Mouse (Mus musculus) kidney, embryonic 16.5 days (tissue): ENCODE measurements around the gene Zfp428. TPM values are rescaled to one million over a fixed set of nuclear protein-coding genes. Genes with fewer than 3 reads are reported as not detected.
A peak's percentile ranks its signal among the peaks of the same experiment; 100 is the strongest.

ENCODE experiments used
- ATAC-seq: fragments of 200-750 bp; cut with Nextera tagmentation; 2 replicates; pipeline ENCODE4 v1.8.0; 2017; ENCODE audit warnings: moderate TSS enrichment; ENCODE audit not compliant: low FRiP score, low TSS enrichment
- H3K27ac ChIP-seq: fragments of 300-500 bp; sonication (generic); 2 replicates; pipeline ENCODE4 v1.5.1; 2014; ENCODE audit warnings: low read length
- H3K27me3 ChIP-seq: fragments of 300-500 bp; sonication (generic); 2 replicates; pipeline ENCODE4 v1.6.1; 2014; ENCODE audit warnings: low read length, control low read depth, mixed read lengths; ENCODE audit not compliant: insufficient read depth
- H3K36me3 ChIP-seq: fragments of 300-500 bp; sonication (generic); 2 replicates; pipeline ENCODE4 v1.6.1; 2014; ENCODE audit warnings: low read length, control low read depth, mixed read lengths; ENCODE audit not compliant: insufficient read depth
- H3K4me1 ChIP-seq: fragments of 300-500 bp; sonication (generic); 2 replicates; pipeline ENCODE4 v1.6.1; 2014; ENCODE audit warnings: low read length, control low read depth, mixed read lengths; ENCODE audit not compliant: insufficient read depth
- H3K4me2 ChIP-seq: fragments of 300-500 bp; sonication (generic); replicated peaks from 2 replicates; pipeline ENCODE4 v1.6.1; 2014; ENCODE audit warnings: low read depth, low read length
- H3K4me3 ChIP-seq: fragments of 300-500 bp; sonication (generic); 2 replicates; pipeline ENCODE4 v1.5.1; 2014; ENCODE audit warnings: mild to moderate bottlenecking, low read length
- H3K9ac ChIP-seq: fragments of 300-500 bp; sonication (generic); replicated peaks from 2 replicates; pipeline ENCODE4 v1.6.1; 2014; ENCODE audit warnings: low read length
- H3K9me3 ChIP-seq: fragments of 300-500 bp; sonication (generic); 2 replicates; pipeline ENCODE4 v1.6.1; 2016; ENCODE audit warnings: low read length, control low read depth
- WGBS: fragments of 180-500 bp; shearing (Covaris S2); extraction: QIAGEN DNeasy Blood & Tissue Kit; methylation state at CpG from one replicate; pipeline ENCODE4 v1.1.7; 2014; 5-methylcytosine and 5-hydroxymethylcytosine counted together
- polyA plus RNA-seq: library from polyadenylated mRNA; unstranded; fragments of >200 nt; fragmentation: Nextera tagmentation; extraction: Ambion mirVana; gene quantifications from 2 replicates; pipeline ENCODE4 v1.2.1, GENCODE M21; 2015

Zfp428 gene
- 60.5 and 67.6 TPM in 2 replicates for polyA plus RNA-seq

GRCm38 (mm10) chr7:24506838-24507725 lies at the start of gene Zfp428:
TSS of gene Zfp428 (plus strand) at chr7:24507006.
- under 1% methylated on average over 81 of the region's 84 CpGs for WGBS
- Histone ChIP-seq H3K27ac (peak within 1 kb of the TSS; percentile 99), H3K4me3 (peak within 1 kb of the TSS; percentile 79), H3K27me3 (no peaks in the 10 kb centered on the region), H3K9me3 (no peaks in the 10 kb centered on the region), H3K9ac (peak within 1 kb of the TSS; percentile 99), H3K4me2 (peak within 1 kb of the TSS; percentile 96), H3K36me3 (0 out of 2 replicates have a peak, but pooled peaks cover 4% of the 10 kb centered on the region), H3K4me1 (peaks cover 27% of the 10 kb centered on the region)
- peak; percentile 94 for ATAC-seq

GRCm38 (mm10) chr7:24457726-24458370 lies 49.0 kb upstream of the Zfp428 start:
- no peak overlapping the region for H3K4me3 ChIP-seq
- no peak overlapping the region for H3K4me2 ChIP-seq
- no peaks in the 10 kb centered on the region for H3K27me3 ChIP-seq
- ATAC-seq: no peak
- H3K9me3 ChIP-seq: no peaks in the 10 kb centered on the region
- no peaks in the 10 kb centered on the region for H3K36me3 ChIP-seq
- no peak overlapping the region for H3K27ac ChIP-seq
- no peak overlapping the region for H3K9ac ChIP-seq
- 53% methylated on average over 7 of the region's 10 CpGs for WGBS
- H3K4me1 ChIP-seq: peaks cover 12% of the 10 kb centered on the region

DNA sequence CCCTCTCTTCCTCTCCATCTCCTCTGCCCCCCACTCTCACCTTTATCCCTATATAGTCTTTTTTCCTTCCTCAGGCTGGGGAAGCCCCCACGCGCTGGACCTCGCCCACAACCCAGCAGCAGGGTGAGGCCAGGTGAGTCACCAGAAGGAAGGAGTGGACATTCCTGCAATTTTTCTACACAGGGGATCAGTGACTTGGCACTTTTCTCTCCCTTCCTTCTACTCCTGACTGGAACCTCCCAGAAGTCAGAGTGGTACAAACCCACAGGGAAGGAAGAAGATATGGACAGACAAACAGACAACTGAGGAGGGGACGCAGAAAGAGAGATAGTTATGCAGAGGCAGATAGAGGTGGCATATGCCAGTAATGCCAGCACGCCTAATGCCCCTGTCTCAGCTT lies 47.4 kb upstream of the Zfp428 start:
- WGBS: 81% methylated on average over 5 of the region's 5 CpGs

DNA sequence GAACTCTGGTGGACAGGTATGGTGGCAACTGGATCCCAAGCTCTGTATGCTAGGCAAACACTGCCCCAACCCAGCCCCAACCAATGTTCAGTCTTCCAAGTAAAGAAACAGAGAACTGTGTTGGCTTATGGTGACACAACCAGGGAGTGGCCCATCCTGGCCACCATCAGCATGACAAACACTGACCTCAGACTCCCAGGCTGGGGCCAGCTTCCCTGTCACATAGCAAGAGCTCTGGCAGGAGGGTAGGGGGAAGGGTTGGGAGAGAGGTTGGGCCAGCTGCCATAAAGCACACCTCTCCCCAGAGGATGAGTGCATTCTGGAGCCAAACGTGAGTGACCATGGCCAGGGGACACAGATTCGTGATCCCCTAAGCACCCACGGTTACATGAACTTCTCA lies 47.0 kb upstream of the Zfp428 start:
- Histone ChIP-seq H3K4me3 (no peak overlapping the region), H3K4me1 (peaks cover 21% of the 10 kb centered on the region), H3K27me3 (no peaks in the 10 kb centered on the region), H3K36me3 (no peaks in the 10 kb centered on the region), H3K27ac (no peak overlapping the region), H3K4me2 (no peak overlapping the region), H3K9ac (no peak overlapping the region), H3K9me3 (no peaks in the 10 kb centered on the region)
- ATAC-seq: no peak
- WGBS: 38% methylated on average over 3 of the region's 3 CpGs

More for the DNA sequence above, 47.4 kb upstream of the Zfp428 start:
- H3K27ac ChIP-seq: no peak overlapping the region
- no peak overlapping the region for H3K9ac ChIP-seq
- no peaks in the 10 kb centered on the region for H3K36me3 ChIP-seq
- no peaks in the 10 kb centered on the region for H3K27me3 ChIP-seq
- no peaks in the 10 kb centered on the region for H3K9me3 ChIP-seq
- H3K4me1 ChIP-seq: peaks cover 21% of the 10 kb centered on the region
- H3K4me3 ChIP-seq: no peak overlapping the region
- ATAC-seq: no peak
- no peak overlapping the region for H3K4me2 ChIP-seq

DNA sequence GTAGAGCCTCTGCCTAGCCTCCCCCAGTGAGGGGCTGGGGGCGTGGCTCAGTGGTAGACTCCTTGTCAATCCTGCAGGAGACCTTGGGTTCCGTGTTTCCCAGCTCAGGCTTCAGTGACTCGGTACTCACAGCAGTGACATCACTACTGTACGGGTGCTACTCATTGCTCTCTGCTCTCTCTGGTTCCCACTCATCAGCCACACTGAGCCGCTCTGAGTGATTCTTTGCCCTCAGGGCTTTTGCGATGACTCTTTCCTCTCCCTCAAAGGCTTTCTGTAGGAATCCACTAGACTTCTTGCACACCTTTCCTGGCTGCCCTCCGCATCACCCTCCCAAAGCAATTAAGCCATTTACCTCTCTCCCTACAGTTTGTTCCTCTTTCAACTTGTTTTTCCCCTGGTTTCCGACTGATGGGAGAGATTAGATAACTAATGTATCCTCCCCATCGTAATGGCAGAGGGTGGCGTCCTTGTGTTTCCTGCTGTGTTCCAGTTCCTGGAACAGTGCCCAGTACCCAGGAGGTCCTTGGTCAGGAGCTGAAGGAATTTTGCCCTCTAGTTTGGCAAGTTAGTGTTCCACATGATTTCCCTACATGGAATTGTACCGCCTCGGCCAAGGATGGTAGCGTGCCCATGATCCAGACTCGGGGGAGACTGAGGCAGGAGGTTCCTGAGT lies 45.3 kb upstream of the Zfp428 start:
- Histone ChIP-seq H3K4me2 (peak overlapping the region; percentile 14; the same call in 1 of the 2 replicates), H3K27me3 (no peaks in the 10 kb centered on the region), H3K4me1 (peaks cover 21% of the 10 kb centered on the region), H3K36me3 (no peaks in the 10 kb centered on the region), H3K27ac (peak overlapping the region; percentile 70), H3K4me3 (no peak overlapping the region), H3K9me3 (no peaks in the 10 kb centered on the region), H3K9ac (no peak overlapping the region)
- WGBS: 46% methylated on average over 14 of the region's 14 CpGs
- peak; percentile 32; the same call in 1 of the 2 replicates for ATAC-seq

GRCm38 (mm10) chr7:24462388-24463319 lies 44.2 kb upstream of the Zfp428 start, which contains the start of gene Plaur:
TSS of gene Plaur (plus strand) at chr7:24462484.
- no peaks in the 10 kb centered on the region for H3K9me3 ChIP-seq
- H3K4me3 ChIP-seq: peak within 1 kb of the TSS; percentile 45
- H3K9ac ChIP-seq: peak within 1 kb of the TSS; percentile 54
- 4% methylated on average over 26 of the region's 27 CpGs for WGBS
- peak; percentile 77 for ATAC-seq
- H3K4me1 ChIP-seq: peaks cover 21% of the 10 kb centered on the region
- no peaks in the 10 kb centered on the region for H3K27me3 ChIP-seq
- peak within 1 kb of the TSS; percentile 88 for H3K27ac ChIP-seq
- H3K4me2 ChIP-seq: peak within 1 kb of the TSS; percentile 66
- H3K36me3 ChIP-seq: 0 out of 2 replicates have a peak, but pooled peaks cover 3% of the 10 kb centered on the region

GRCm38 (mm10) chr7:24466835-24467234 lies 40.0 kb upstream of the Zfp428 start:
- Histone ChIP-seq H3K36me3 (peaks cover 7% of the 10 kb centered on the region; the same call in 1 of the 2 replicates), H3K9ac (no peak overlapping the region), H3K4me2 (no peak overlapping the region), H3K4me3 (no peak overlapping the region), H3K27ac (no peak overlapping the region), H3K4me1 (peaks cover 16% of the 10 kb centered on the region), H3K9me3 (peaks cover 3% of the 10 kb centered on the region; the same call in 1 of the 2 replicates), H3K27me3 (no peaks in the 10 kb centered on the region)
- no peak for ATAC-seq
- 87% methylated on average over 6 of the region's 6 CpGs for WGBS

DNA sequence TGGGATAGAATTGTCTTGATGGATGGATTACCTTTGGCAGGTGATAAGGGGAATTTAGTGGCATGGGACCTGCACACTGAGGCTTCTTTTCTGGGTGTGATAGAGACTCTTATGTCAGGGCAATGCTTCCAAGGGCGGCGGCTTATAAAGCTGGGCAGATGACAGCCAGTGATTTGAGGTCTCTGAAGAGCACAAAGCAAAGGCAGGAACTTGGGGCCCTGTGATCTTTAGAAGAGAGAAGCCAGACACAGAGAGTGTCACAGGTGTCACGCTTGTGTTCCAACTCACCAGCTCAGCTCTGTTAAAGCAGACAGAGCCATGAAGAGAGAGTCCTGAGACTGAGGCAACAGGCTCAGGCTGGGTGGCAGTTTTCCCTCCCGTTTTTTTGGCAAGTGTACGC lies 38.9 kb upstream of the Zfp428 start:
- WGBS: 82% methylated on average over 5 of the region's 5 CpGs
- Histone ChIP-seq H3K9me3 (peaks cover 6% of the 10 kb centered on the region; the same call in 1 of the 2 replicates), H3K4me3 (no peak overlapping the region), H3K4me2 (no peak overlapping the region), H3K36me3 (peaks cover 13% of the 10 kb centered on the region; the same call in 1 of the 2 replicates), H3K27me3 (no peaks in the 10 kb centered on the region), H3K27ac (no peak overlapping the region), H3K9ac (no peak overlapping the region), H3K4me1 (peaks cover 9% of the 10 kb centered on the region)
- ATAC-seq: no peak
